Mouse (Mus musculus) liver, postnatal 0 days (tissue): ENCODE data around the gene Nit2. TPM values are rescaled to one million over a fixed set of nuclear protein-coding genes. Genes with fewer than 3 reads are reported as not detected.

Source experiments
- ATAC-seq: fragments of 200-750 bp; cut with Nextera tagmentation; 2 replicates; pipeline ENCODE4 v1.8.0; 2017; ENCODE audit warnings: mild to moderate bottlenecking, moderate library complexity
- DNase-seq: peaks from one replicate; pipeline ENCODE4 v3.0.0-alpha.2; 2016
- H3K27ac ChIP-seq: fragments of 300-500 bp; sonication (generic); 2 replicates; pipeline ENCODE4 v1.5.1; 2014; ENCODE audit warnings: antibody characterized with exemption, moderate library complexity, mild to moderate bottlenecking, low read depth
- H3K27me3 ChIP-seq: fragments of 300-500 bp; sonication (generic); 2 replicates; pipeline ENCODE4 v1.6.1; 2014; ENCODE audit warnings: low read length, control low read depth, mixed read lengths; ENCODE audit not compliant: insufficient read depth
- H3K36me3 ChIP-seq: fragments of 300-500 bp; sonication (generic); replicated peaks from 2 replicates; pipeline ENCODE4 v1.6.1; 2014; ENCODE audit warnings: mild to moderate bottlenecking, control low read depth, low read length, moderate library complexity, mixed read lengths; ENCODE audit not compliant: insufficient read depth
- H3K4me1 ChIP-seq: fragments of 300-500 bp; sonication (generic); 2 replicates; pipeline ENCODE4 v1.6.1; 2014; ENCODE audit warnings: antibody characterized with exemption, mild to moderate bottlenecking, control low read depth; ENCODE audit not compliant: insufficient read depth
- H3K4me2 ChIP-seq: fragments of 300-500 bp; sonication (generic); 2 replicates; pipeline ENCODE4 v1.6.1; 2014; ENCODE audit warnings: low read depth, mild to moderate bottlenecking, low read length, moderate library complexity, mixed read lengths
- H3K4me3 ChIP-seq: fragments of 300-500 bp; sonication (generic); 2 replicates; pipeline ENCODE4 v1.5.1; 2014; ENCODE audit warnings: low read depth, low read length
- H3K9ac ChIP-seq: fragments of 300-500 bp; sonication (generic); replicated peaks from 2 replicates; pipeline ENCODE4 v1.6.1; 2014; ENCODE audit warnings: mild to moderate bottlenecking, moderate library complexity
- H3K9me3 ChIP-seq: fragments of 300-500 bp; sonication (generic); 2 replicates; pipeline ENCODE4 v1.6.1; 2016; ENCODE audit warnings: mild to moderate bottlenecking, control low read depth, low read length, mixed read lengths
- CTCF ChIP-seq: sonication (generic); IDR thresholded peaks from 2 replicates; pipeline ENCODE4 v1.5.1; 2016; ENCODE audit warnings: antibody characterized with exemption, low read depth
- EP300 ChIP-seq: IDR thresholded peaks from 2 replicates; pipeline ENCODE4 v1.6.1; 2016; ENCODE audit warnings: antibody characterized with exemption, low read depth, mild to moderate bottlenecking
- WGBS: fragments of 180-500 bp; shearing (Covaris S2); extraction: QIAGEN DNeasy Blood & Tissue Kit; methylation state at CpG from one replicate; pipeline ENCODE4 v1.1.7; 2014; ENCODE audit not compliant: insufficient replicate concordance; 5-methylcytosine and 5-hydroxymethylcytosine counted together
- polyA plus RNA-seq: library from polyadenylated mRNA; unstranded; fragments of >200 nt; fragmentation: Nextera tagmentation; extraction: Ambion mirVana; gene quantifications from 2 replicates; pipeline ENCODE4 v1.2.1, GENCODE M21; 2015

Nit2 gene
- polyA plus RNA-seq, 1 experiment from 2014 or later: 69.3 TPM

DNA sequence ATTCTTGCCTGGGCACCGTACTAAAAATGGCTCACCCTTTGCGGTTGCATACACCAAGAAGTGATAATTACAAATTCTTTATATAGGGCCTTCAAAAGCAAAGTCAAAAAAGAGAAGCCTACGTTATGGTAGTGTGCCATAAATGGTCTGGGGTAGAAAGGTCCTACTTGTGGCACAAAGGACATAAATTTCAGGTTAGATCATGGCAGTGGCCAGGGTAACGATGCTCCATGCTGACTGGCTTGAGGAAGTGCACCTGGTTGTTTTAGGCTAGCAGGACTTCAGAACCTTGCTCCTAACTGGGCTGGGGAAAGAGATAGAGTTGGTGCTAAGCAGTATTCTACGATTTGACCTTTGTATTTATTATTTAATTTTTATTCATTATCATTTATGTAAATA lies 372 bp upstream of the Nit2 start:
- Histone ChIP-seq H3K9ac (peak overlapping the region; percentile 81; the same call in 1 of the 2 replicates), H3K4me1 (peaks cover 12% of the 10 kb centered on the region), H3K27me3 (no peaks in the 10 kb centered on the region), H3K4me2 (peak overlapping the region; percentile 93), H3K9me3 (no peaks in the 10 kb centered on the region), H3K4me3 (peak overlapping the region; percentile 80), H3K27ac (peak overlapping the region; percentile 80; the same call in 1 of the 2 replicates), H3K36me3 (peaks cover 18% of the 10 kb centered on the region)
- TF ChIP-seq CTCF (no peak), EP300 (no peak)
- WGBS: 23% methylated on average over 5 of the region's 5 CpGs
- ATAC-seq (peak; percentile 14), DNase-seq (no peak)

GRCm38 (mm10) chr16:57166086-57166485 lies 1.1 kb downstream of the Nit2 start:
- WGBS: 63% methylated on average over 6 of the region's 6 CpGs
- Histone ChIP-seq H3K9me3 (no peaks in the 10 kb centered on the region), H3K4me2 (peak overlapping the region; percentile 93), H3K9ac (peak overlapping the region; percentile 16; the same call in 1 of the 2 replicates), H3K36me3 (peaks cover 22% of the 10 kb centered on the region), H3K4me3 (peak overlapping the region; percentile 80), H3K27ac (peak overlapping the region; percentile 80), H3K4me1 (peaks cover 12% of the 10 kb centered on the region), H3K27me3 (no peaks in the 10 kb centered on the region)
- DNase-seq: no peak
- TF ChIP-seq EP300 (no peak), CTCF (no peak)
- no peak for ATAC-seq

- Histone ChIP-seq H3K36me3 (peaks cover 18% of the 10 kb centered on the region), H3K4me2 (no peak overlapping the region), H3K9ac (no peak overlapping the region), H3K4me3 (no peak overlapping the region), H3K27ac (no peak overlapping the region), H3K27me3 (no peaks in the 10 kb centered on the region), H3K4me1 (peaks cover 12% of the 10 kb centered on the region), H3K9me3 (no peaks in the 10 kb centered on the region)
- DNase-seq (no peak), ATAC-seq (no peak)
- 100% methylated on average over 5 of the region's 5 CpGs for WGBS
- no peak for TF ChIP-seq EP300
These were observed 2.0 kb downstream of the Nit2 start for GRCm38 (mm10) chr16:57165157-57165556.

GRCm38 (mm10) chr16:57163694-57164093 lies 3.4 kb downstream of the Nit2 start:
- TF ChIP-seq CTCF (no peak), EP300 (no peak)
- Histone ChIP-seq H3K4me2 (no peak overlapping the region), H3K4me3 (no peak overlapping the region), H3K36me3 (peaks cover 23% of the 10 kb centered on the region), H3K27ac (0 out of 2 replicates have a peak overlapping the region, but pooled peaks have one; percentile 31), H3K27me3 (no peaks in the 10 kb centered on the region), H3K9ac (no peak overlapping the region), H3K4me1 (peaks cover 16% of the 10 kb centered on the region), H3K9me3 (no peaks in the 10 kb centered on the region)
- DNase-seq (no peak), ATAC-seq (no peak)
- 52% methylated on average over 1 of the region's 1 CpGs for WGBS

DNA sequence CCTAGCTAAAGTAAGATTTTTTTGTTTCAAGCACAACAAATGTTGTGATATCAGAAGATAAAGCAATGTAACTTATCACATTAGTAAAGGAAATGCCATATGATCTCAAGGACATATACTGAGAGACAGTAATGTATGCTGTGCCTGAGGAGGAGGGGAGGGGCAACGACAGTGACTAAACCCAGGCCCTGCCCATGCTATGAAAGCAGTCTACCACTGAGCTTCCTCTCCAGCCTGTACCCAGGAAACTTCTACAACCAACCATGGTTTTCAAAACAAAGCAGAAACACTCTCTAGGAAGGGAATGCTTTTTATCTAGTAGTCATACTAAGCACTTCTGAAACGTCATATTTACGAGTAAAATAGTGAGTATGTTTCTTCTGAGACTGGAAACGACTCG lies 4.3 kb downstream of the Nit2 start:
- 71% methylated on average over 5 of the region's 5 CpGs for WGBS
- ATAC-seq (no peak), DNase-seq (no peak)
- no peaks in the 10 kb centered on the region for H3K9me3 ChIP-seq
- no peak overlapping the region; the same call in 1 of the 2 replicates for H3K9ac ChIP-seq
- TF ChIP-seq CTCF (no peak), EP300 (no peak)
- H3K27me3 ChIP-seq: no peaks in the 10 kb centered on the region
- peaks cover 16% of the 10 kb centered on the region for H3K4me1 ChIP-seq
- H3K4me3 ChIP-seq: no peak overlapping the region
- no peak overlapping the region for H3K4me2 ChIP-seq
- H3K36me3 ChIP-seq: peaks cover 26% of the 10 kb centered on the region
- H3K27ac ChIP-seq: peak overlapping the region; percentile 31; the same call in 1 of the 2 replicates

DNA sequence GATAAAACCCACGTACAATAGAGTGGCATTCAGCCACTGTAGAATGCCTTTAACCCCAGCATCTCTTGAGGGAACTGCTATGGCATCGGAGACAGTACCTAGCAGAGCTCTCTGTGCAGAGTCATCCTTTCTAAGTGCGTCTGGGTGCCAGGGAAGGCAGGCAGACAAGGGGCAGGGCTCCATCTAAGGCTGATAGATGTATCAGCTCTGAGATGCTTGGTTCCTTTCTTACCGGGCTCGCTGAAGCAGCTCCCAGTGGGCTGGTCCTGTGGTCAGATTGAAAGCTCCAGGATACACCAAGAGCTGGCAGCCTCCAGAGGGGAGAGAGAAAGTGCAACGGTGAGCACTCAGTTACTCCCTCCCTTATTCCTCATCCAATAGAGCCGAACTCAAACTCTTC lies 7.3 kb downstream of the Nit2 start:
- ATAC-seq (no peak), DNase-seq (no peak)
- Histone ChIP-seq H3K9ac (no peak overlapping the region), H3K4me2 (no peak overlapping the region), H3K4me1 (peaks cover 6% of the 10 kb centered on the region; the same call in 1 of the 2 replicates), H3K9me3 (no peaks in the 10 kb centered on the region), H3K4me3 (no peak overlapping the region), H3K27ac (no peak overlapping the region; the same call in 1 of the 2 replicates), H3K27me3 (no peaks in the 10 kb centered on the region), H3K36me3 (peaks cover 47% of the 10 kb centered on the region)
- no peak for TF ChIP-seq EP300
- no peak for TF ChIP-seq CTCF
- WGBS: 67% methylated on average over 7 of the region's 7 CpGs

GRCm38 (mm10) chr16:57157728-57158127 lies 9.4 kb downstream of the Nit2 start:
- Histone ChIP-seq H3K27me3 (no peaks in the 10 kb centered on the region), H3K4me2 (no peak overlapping the region)
- ATAC-seq: 0 out of 2 replicates have a peak, but pooled peaks have one; percentile 12

More at GRCm38 (mm10) chr16:57157728-57158127, 9.4 kb downstream of the Nit2 start:
- Histone ChIP-seq H3K9ac (no peak overlapping the region), H3K36me3 (peaks cover 56% of the 10 kb centered on the region), H3K9me3 (no peaks in the 10 kb centered on the region), H3K4me3 (no peak overlapping the region), H3K4me1 (0 out of 2 replicates have a peak, but pooled peaks cover 6% of the 10 kb centered on the region), H3K27ac (no peak overlapping the region)
- TF ChIP-seq EP300 (no peak), CTCF (no peak)
- WGBS: 65% methylated on average over 4 of the region's 4 CpGs
- DNase-seq: no peak
